Mouse (Mus musculus): ENCODE results near the gene Zfp472. TPM values are rescaled to one million over a fixed set of nuclear protein-coding genes. Genes with fewer than 3 reads are reported as not detected.
"Not testable (repeated sequence)": the region's sequence is repeated elsewhere in the genome, so short reads cannot be mapped to it uniquely, and the experiment has no call there.

The Zfp472 gene
- polyA plus RNA-seq, 1 experiment from 2014 or later, result 10.9 TPM

DNA sequence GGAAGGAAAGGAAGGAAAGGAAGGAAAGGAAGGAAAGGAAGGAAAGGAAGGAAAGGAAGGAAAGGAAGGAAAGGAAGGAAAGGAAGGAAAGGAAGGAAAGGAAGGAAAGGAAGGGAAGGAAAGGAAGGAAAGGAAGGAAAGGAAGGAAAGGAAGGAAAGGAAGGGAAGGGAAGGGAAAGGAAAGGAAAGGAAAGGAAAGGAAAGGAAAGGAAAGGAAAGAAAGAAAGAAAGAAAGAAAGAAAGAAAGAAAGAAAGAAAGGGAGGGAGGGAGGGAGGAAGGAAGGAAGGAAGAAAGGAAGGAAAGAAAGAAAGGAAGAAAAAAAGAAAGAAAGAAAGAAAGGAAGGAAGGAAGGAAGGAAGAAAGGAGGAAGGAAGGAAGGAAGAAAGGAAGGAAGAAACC lies 54.8 kb downstream of the Zfp472 start:
- not testable (repeated sequence) for H3K27me3 ChIP-seq (replicated peaks); H3K27ac ChIP-seq; ATAC-seq (ENCODE audit: insufficient read depth, low FRiP score, low read depth); H3K4me3 ChIP-seq (replicated peaks); H3K4me1 ChIP-seq; H3K9ac ChIP-seq; H3K4me2 ChIP-seq
- peaks cover 43% of the 10 kb centered on the region for H3K36me3 ChIP-seq
- peaks cover 20% of the 10 kb centered on the region; the same call in 1 of the 2 replicates for H3K9me3 ChIP-seq

Other genes starting within 250 kb of the Zfp472 start
- 24.8 and 25.9 TPM in 2 replicates for gene Zfp871, start 177.5 kb upstream of the Zfp472 start, polyA plus RNA-seq (2015; fragmentation: Nextera tagmentation; extraction: Ambion mirVana)
- 3.6 and 4.0 TPM in 2 replicates for gene Zfp811, start 155.9 kb upstream of the Zfp472 start, polyA plus RNA-seq (2015; fragmentation: Nextera tagmentation; extraction: Ambion mirVana)
- 10.1 and 12.3 TPM in 2 replicates for gene Zfp799, start 135.6 kb upstream of the Zfp472 start, polyA plus RNA-seq (2015; fragmentation: Nextera tagmentation; extraction: Ambion mirVana)
- gene Zfp870, start 74.2 kb upstream of the Zfp472 start, polyA plus RNA-seq (2015; fragmentation: Nextera tagmentation; extraction: Ambion mirVana), result 4.3 and 6.1 TPM in 2 replicates
- gene Cyp4f14, start 48.5 kb upstream of the Zfp472 start, polyA plus RNA-seq (2015; fragmentation: Nextera tagmentation; extraction: Ambion mirVana), result 0.58 and 0.62 TPM in 2 replicates
- 17.6 and 18.4 TPM in 2 replicates for gene Cyp4f13, start 18.4 kb upstream of the Zfp472 start, polyA plus RNA-seq (2015; fragmentation: Nextera tagmentation; extraction: Ambion mirVana)
- 10.9 and 11.3 TPM in 2 replicates for gene Zfp952, start 27.3 kb downstream of the Zfp472 start, polyA plus RNA-seq (2015; fragmentation: Nextera tagmentation; extraction: Ambion mirVana)
- gene Zfp763, start 67.6 kb downstream of the Zfp472 start, polyA plus RNA-seq (2015; fragmentation: Nextera tagmentation; extraction: Ambion mirVana), result 10.3 and 10.8 TPM in 2 replicates
- not detected in 2 replicates for gene 4921501E09Rik, start 102.2 kb downstream of the Zfp472 start, polyA plus RNA-seq (2015; fragmentation: Nextera tagmentation; extraction: Ambion mirVana)
- 7.8 and 9.1 TPM in 2 replicates for gene Zfp563, start 123.5 kb downstream of the Zfp472 start, polyA plus RNA-seq (2015; fragmentation: Nextera tagmentation; extraction: Ambion mirVana)
- gene Morc2b, start 173.9 kb downstream of the Zfp472 start, polyA plus RNA-seq (2015; fragmentation: Nextera tagmentation; extraction: Ambion mirVana), result 0.04 TPM in 1 of 2 replicates, not detected in the other
- not detected in 2 replicates for gene Olfr55, start 202.6 kb downstream of the Zfp472 start, polyA plus RNA-seq (2015; fragmentation: Nextera tagmentation; extraction: Ambion mirVana)
- gene Olfr239, start 225.5 kb downstream of the Zfp472 start, polyA plus RNA-seq (2015; fragmentation: Nextera tagmentation; extraction: Ambion mirVana), result not detected in 2 replicates